Mouse (Mus musculus): ENCODE data around the gene Nlrc5. TPM values are rescaled to one million over a fixed set of nuclear protein-coding genes. Genes with fewer than 3 reads are reported as not detected.
A peak's percentile ranks its signal among the peaks of the same experiment; 100 is the strongest.

Gene Nlrc5
- polyA plus RNA-seq, 1 experiment = 3.4 TPM

DNA sequence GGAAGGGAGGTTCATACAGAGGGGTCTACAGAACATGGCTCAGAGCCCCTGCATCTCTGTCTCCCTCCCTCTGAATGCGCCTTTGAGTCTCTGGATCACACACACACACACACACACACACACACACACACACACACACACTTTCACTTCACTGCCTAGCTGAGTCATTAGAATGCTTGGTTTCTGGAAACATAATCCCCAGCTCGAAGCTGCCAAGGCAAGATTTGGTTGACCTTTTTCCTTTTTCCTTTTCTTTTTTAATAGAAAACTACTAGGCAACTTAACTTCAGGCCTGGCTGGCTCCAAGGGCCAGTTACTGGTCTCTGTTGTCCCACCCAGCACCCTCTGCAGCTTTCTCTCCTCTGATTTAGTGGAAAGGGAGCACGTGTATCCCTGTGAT lies 82.6 kb downstream of the Nlrc5 start:
- TF ChIP-seq FLI1 (IDR thresholded peaks at IDR 0.05; ENCODE audit: low read length) (no peak), GATA1 (IDR thresholded peaks at IDR 0.05; ENCODE audit: borderline replicate concordance, low read length) (no peak)
- Histone ChIP-seq H3K4me1 (peaks cover 19% of the 10 kb centered on the region), H3K4me3 (replicated peaks) (peak overlapping the region; percentile 81), H3K9me3 (no peaks in the 10 kb centered on the region), H3K36me3 (replicated peaks; ENCODE audit: low read length) (no peaks in the 10 kb centered on the region), H3K27me3 (replicated peaks) (peaks cover 70% of the 10 kb centered on the region)

DNA sequence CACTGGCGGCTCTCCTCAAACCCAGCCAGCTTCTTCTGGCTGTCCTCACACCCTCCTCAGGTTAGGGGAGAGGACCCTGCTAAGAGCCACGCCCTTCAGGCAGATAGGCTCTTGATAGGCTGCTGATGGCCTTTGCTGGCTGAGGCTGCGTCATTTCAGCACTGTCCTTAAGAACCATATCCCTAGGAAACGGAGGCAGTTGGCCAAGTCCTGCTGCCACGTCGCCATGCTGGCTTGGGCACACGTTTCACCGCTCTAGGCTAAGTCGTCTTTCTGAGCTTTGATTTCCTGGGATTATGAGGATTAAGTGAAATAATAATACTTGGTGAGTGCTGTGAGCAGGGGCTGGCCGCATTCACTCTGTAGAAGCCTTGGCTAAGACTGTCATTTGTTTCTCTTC lies 84.2 kb downstream of the Nlrc5 start:
- H3K36me3 ChIP-seq (replicated peaks; ENCODE audit: low read length) = no peaks in the 10 kb centered on the region
- TF ChIP-seq GATA1 (IDR thresholded peaks at IDR 0.05; ENCODE audit: borderline replicate concordance, low read length) (no peak), FLI1 (IDR thresholded peaks at IDR 0.05; ENCODE audit: low read length) (no peak)
- H3K4me1 ChIP-seq = peaks cover 19% of the 10 kb centered on the region
- H3K9me3 ChIP-seq = no peaks in the 10 kb centered on the region
- peaks cover 72% of the 10 kb centered on the region for H3K27me3 ChIP-seq (replicated peaks)
- H3K4me3 ChIP-seq (replicated peaks) = no peak overlapping the region

DNA sequence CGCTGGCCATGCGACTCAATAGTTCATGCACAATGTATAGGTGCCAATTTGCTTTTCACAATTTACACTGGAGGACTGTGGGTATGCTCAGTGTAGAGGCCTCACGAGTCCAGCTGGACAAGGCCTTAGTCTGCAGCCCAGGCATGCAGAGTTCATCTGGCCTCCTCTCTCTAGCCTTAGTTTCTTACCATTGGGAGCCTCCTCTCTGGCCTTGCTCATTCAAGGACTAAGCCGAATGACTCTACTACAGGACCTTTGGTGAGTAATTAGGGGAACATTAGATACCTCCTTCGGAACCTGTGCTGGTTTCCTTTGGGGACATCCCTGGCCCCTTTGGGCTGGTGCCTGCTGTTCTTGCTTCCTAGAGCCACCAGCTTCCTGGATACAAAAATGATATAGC lies 84.9 kb downstream of the Nlrc5 start:
- no peak for TF ChIP-seq GATA1 (IDR thresholded peaks at IDR 0.05; ENCODE audit: borderline replicate concordance, low read length)
- TF ChIP-seq FLI1 (IDR thresholded peaks at IDR 0.05; ENCODE audit: low read length) = no peak
- Histone ChIP-seq H3K36me3 (replicated peaks; ENCODE audit: low read length) (no peaks in the 10 kb centered on the region), H3K9me3 (no peaks in the 10 kb centered on the region), H3K27me3 (replicated peaks) (peaks cover 70% of the 10 kb centered on the region), H3K4me1 (peaks cover 19% of the 10 kb centered on the region), H3K4me3 (replicated peaks) (no peak overlapping the region)

DNA sequence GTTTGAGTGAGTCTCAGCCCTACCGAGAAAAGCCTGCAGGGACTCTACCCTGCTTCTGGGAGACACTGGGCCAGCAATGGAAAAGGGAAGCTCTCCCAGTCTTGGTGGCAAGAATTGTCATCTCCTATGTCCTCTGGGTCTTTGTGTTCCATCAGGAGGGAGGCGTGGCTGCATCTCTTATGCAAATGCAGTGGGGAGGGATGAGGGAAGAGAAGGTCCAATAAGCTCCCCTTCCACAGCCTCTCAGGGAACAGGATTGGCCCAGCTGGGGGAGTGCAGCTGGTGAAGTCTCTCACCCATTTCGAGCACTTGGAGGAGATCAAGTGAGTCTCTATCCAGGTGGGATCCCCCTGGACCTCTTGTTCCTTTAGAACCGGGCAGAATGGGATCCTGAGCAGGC lies 87.3 kb downstream of the Nlrc5 start:
- H3K36me3 ChIP-seq (replicated peaks; ENCODE audit: low read length) = no peaks in the 10 kb centered on the region
- TF ChIP-seq GATA1 (IDR thresholded peaks at IDR 0.05; ENCODE audit: borderline replicate concordance, low read length) (no peak), FLI1 (IDR thresholded peaks at IDR 0.05; ENCODE audit: low read length) (no peak)

DNA sequence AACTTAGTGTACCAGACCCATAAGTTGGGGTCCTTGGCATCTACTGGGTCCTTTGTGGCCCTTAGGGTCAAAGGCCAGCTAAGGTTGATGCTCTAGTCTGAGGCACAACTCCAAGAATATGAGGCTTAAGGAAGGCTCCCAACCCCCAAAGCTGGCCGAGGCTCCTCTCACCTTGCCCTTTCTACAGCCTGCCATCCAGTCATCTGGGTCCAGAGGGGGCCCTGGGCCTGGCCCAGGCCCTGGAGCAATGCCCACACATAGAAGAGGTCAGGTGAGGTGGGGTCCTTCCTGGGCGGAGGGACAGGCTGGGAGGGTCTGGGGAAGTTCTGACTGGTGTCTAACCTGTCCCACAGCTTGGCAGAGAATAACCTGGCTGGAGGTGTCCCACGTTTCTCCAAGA lies 88.3 kb downstream of the Nlrc5 start:
- Histone ChIP-seq H3K4me1 (0 out of 2 replicates have a peak, but pooled peaks cover 4% of the 10 kb centered on the region), H3K36me3 (replicated peaks; ENCODE audit: low read length) (no peaks in the 10 kb centered on the region), H3K9me3 (no peaks in the 10 kb centered on the region), H3K4me3 (replicated peaks) (no peak overlapping the region), H3K27me3 (replicated peaks) (peaks cover 76% of the 10 kb centered on the region)
- TF ChIP-seq FLI1 (IDR thresholded peaks at IDR 0.05; ENCODE audit: low read length) = no peak
- no peak for TF ChIP-seq GATA1 (IDR thresholded peaks at IDR 0.05; ENCODE audit: borderline replicate concordance, low read length)

More for the DNA sequence above, 87.3 kb downstream of the Nlrc5 start:
- peaks cover 10% of the 10 kb centered on the region for H3K4me1 ChIP-seq
- peaks cover 73% of the 10 kb centered on the region for H3K27me3 ChIP-seq (replicated peaks)
- H3K4me3 ChIP-seq (replicated peaks) = no peak overlapping the region
- H3K9me3 ChIP-seq = no peaks in the 10 kb centered on the region

DNA sequence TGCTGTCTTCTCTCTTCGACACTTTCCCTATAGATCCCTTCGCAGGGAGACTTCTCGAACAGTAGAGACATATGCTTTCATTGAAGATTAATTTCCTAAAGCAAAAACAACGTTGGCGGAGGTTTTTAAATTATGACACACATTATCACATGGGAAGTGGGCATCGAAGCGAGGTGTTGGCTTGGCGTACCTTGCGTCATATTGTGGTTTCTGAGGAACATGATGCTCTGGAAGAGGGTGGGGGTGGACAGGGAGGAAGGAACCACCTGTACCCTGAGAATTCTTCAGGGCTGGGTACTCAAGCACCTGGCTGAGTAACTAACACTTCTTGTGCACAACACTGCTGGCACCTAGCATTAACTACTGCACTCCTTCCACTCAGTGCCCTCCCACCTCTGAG lies 90.4 kb downstream of the Nlrc5 start:
- Histone ChIP-seq H3K27me3 (replicated peaks) (peaks cover 66% of the 10 kb centered on the region), H3K36me3 (replicated peaks; ENCODE audit: low read length) (no peaks in the 10 kb centered on the region), H3K4me3 (replicated peaks) (no peak overlapping the region), H3K9me3 (no peaks in the 10 kb centered on the region), H3K4me1 (peaks cover 6% of the 10 kb centered on the region; the same call in 1 of the 2 replicates)
- TF ChIP-seq FLI1 (IDR thresholded peaks at IDR 0.05; ENCODE audit: low read length) (no peak), GATA1 (IDR thresholded peaks at IDR 0.05; ENCODE audit: borderline replicate concordance, low read length) (no peak)

DNA sequence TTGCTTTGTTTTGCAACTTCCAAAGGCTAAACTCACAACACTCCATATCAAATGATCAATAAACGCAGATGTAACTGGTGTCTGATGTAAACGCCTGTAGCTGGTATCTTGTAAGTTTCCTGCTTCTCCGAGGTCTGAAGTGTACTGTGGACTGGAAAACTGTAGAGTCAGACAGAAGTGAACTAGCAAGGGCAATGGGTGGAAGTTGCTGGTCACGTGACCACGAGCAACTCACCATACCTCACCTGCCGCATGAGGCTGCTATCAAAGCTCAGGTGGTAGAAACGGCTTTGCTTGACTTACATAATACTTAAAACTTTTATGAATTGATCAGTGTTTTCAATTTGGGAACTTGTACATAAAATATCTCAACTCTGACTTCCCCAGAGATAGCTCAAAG lies 93.0 kb downstream of the Nlrc5 start:
- Histone ChIP-seq H3K36me3 (replicated peaks; ENCODE audit: low read length) (no peaks in the 10 kb centered on the region), H3K4me3 (replicated peaks) (no peak overlapping the region), H3K9me3 (peaks cover 4% of the 10 kb centered on the region; the same call in 1 of the 2 replicates), H3K27me3 (replicated peaks) (peaks cover 70% of the 10 kb centered on the region), H3K4me1 (peaks cover 18% of the 10 kb centered on the region)
- TF ChIP-seq GATA1 (IDR thresholded peaks at IDR 0.05; ENCODE audit: borderline replicate concordance, low read length) (no peak), FLI1 (IDR thresholded peaks at IDR 0.05; ENCODE audit: low read length) (no peak)

DNA sequence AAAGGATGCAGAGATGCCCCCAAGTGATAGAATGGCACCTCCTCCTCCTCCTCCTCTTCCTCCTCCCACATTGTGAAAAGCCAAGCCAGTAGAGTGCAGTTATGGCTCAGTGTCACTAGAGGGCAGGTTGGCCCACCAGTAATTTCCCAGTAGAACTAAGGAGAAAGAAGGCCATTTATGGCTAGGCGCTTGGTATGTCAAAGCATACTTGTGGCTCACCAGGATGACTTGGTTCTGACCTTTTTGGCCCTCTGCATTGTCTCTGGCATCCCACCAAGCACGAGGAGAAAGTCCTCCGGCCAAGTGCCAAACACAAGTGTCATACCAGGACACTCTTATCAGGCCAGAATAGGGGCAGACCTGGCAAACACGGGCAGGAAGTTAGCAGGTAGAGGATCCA lies 94.1 kb downstream of the Nlrc5 start:
- Histone ChIP-seq H3K27me3 (replicated peaks) (peaks cover 70% of the 10 kb centered on the region), H3K36me3 (replicated peaks; ENCODE audit: low read length) (no peaks in the 10 kb centered on the region), H3K4me1 (peaks cover 28% of the 10 kb centered on the region), H3K9me3 (peaks cover 4% of the 10 kb centered on the region; the same call in 1 of the 2 replicates), H3K4me3 (replicated peaks) (no peak overlapping the region)
- TF ChIP-seq FLI1 (IDR thresholded peaks at IDR 0.05; ENCODE audit: low read length) (no peak), GATA1 (IDR thresholded peaks at IDR 0.05; ENCODE audit: borderline replicate concordance, low read length) (no peak)

DNA sequence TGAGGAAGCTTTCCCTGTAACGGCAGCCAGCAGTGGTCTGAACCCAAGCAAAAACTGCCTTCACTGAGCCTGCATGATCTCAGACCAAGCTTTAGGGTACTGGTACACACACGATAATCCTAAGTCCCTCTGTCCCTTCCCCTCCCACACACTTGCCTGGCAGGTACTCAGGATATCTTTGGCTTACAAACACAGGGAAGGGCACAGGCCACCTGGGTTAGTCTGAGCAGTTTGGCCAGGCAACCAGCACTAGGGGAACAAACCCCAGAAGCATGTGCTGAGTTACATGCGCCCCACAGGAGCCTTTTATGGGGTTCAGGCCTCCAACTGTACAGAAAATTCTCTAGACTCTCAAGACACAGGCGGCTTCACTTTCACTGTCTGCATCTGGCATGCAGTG lies 95.7 kb downstream of the Nlrc5 start:
- Histone ChIP-seq H3K4me3 (replicated peaks) (peak overlapping the region; percentile 24), H3K27me3 (replicated peaks) (peaks cover 78% of the 10 kb centered on the region), H3K36me3 (replicated peaks; ENCODE audit: low read length) (no peaks in the 10 kb centered on the region), H3K4me1 (peaks cover 39% of the 10 kb centered on the region), H3K9me3 (peaks cover 4% of the 10 kb centered on the region; the same call in 1 of the 2 replicates)
- TF ChIP-seq FLI1 (IDR thresholded peaks at IDR 0.05; ENCODE audit: low read length) = no peak
- no peak for TF ChIP-seq GATA1 (IDR thresholded peaks at IDR 0.05; ENCODE audit: borderline replicate concordance, low read length)

DNA sequence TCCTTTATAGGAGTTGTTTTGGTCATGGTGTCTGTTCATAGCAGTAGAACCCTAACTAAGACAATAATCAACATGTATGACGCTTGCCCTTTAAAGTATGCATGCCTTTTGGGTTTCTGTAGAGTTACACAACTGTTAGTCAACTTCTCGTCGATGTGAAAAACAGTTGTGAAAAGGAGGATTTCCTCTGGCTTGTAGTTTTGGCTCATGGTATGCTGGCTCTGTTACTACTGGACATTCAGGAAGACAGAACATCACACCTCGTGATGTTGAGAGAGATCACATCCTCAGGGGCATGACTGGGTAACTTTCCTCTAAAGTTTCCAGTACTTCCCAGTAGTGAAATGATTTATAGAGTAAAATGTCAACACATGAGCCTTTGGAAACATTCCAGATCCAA lies 96.5 kb downstream of the Nlrc5 start:
- Histone ChIP-seq H3K4me3 (replicated peaks) (no peak overlapping the region), H3K27me3 (replicated peaks) (peaks cover 78% of the 10 kb centered on the region), H3K9me3 (peaks cover 4% of the 10 kb centered on the region; the same call in 1 of the 2 replicates), H3K36me3 (replicated peaks; ENCODE audit: low read length) (no peaks in the 10 kb centered on the region), H3K4me1 (peaks cover 42% of the 10 kb centered on the region)
- TF ChIP-seq GATA1 (IDR thresholded peaks at IDR 0.05; ENCODE audit: borderline replicate concordance, low read length) = no peak
- TF ChIP-seq FLI1 (IDR thresholded peaks at IDR 0.05; ENCODE audit: low read length) = no peak

DNA sequence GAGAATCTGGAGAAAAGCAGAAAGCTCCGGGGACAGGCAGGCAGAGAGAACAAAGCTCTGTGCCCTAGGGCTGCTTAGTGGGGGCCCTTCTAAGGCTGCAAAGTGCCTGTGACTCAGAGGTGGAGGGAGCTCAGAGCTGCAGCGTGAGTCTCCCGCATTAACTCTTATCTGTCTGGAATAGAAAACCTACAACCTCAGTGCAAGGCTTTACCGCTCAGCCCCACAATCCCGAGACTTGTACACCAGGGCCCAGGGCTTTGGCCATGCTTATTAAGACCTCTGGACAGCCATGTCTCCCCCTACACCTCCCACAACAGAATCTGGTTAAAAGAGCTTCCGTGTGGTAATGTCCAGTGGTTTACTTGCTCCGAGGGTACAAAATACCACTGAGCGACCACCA lies 97.8 kb downstream of the Nlrc5 start:
- H3K4me1 ChIP-seq = peaks cover 49% of the 10 kb centered on the region
- H3K27me3 ChIP-seq (replicated peaks) = peaks cover 82% of the 10 kb centered on the region
- no peaks in the 10 kb centered on the region for H3K36me3 ChIP-seq (replicated peaks; ENCODE audit: low read length)
- peak overlapping the region; percentile 93 for H3K4me3 ChIP-seq (replicated peaks)
- H3K9me3 ChIP-seq = peaks cover 4% of the 10 kb centered on the region; the same call in 1 of the 2 replicates
- TF ChIP-seq GATA1 (IDR thresholded peaks at IDR 0.05; ENCODE audit: borderline replicate concordance, low read length) = no peak
- no peak for TF ChIP-seq FLI1 (IDR thresholded peaks at IDR 0.05; ENCODE audit: low read length)

Measured in megakaryocyte, embryonic 14.5 days (primary cell).